Mouse (Mus musculus) adrenal gland, adult (tissue): ENCODE results near the gene Phactr2.
A peak's percentile ranks its signal among the peaks of the same experiment; 100 is the strongest.

Source experiments
- DNase-seq, 2 experiments: peaks; one replicate each; pipeline ENCODE4 v3.0.0; 2022 to 2023; ENCODE audit warnings: low spot score in 1 of 2; ENCODE audit not compliant: inconsistent age in 2 of 2

Phactr2 gene

DNA sequence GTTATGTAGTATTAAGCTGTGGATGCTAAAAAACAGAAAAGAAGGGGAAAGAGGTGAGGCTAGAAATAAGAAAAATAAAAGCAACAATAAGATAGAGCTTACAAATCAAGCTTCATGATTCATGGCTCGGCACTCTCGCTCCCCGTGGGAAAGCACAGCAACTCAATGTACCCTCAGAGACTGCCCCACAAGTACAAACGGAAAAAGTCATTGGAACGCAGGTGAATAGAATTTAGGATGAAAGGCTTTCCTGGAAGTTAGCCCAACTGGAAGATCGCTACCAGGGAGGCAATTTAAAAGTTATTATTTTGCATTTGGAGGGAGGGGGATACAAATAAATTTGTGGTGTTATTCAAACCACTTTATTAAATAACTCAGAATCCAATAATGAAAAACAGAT, 138.9 kb downstream of the Phactr2 start:
- no peak for DNase-seq

GRCm38 (mm10) chr10:13333781-13334180, 140.4 kb downstream of the Phactr2 start:
- DNase-seq = no peak

- no peak for DNase-seq
Observed at GRCm38 (mm10) chr10:13332985-13333384, 141.2 kb downstream of the Phactr2 start.

DNA sequence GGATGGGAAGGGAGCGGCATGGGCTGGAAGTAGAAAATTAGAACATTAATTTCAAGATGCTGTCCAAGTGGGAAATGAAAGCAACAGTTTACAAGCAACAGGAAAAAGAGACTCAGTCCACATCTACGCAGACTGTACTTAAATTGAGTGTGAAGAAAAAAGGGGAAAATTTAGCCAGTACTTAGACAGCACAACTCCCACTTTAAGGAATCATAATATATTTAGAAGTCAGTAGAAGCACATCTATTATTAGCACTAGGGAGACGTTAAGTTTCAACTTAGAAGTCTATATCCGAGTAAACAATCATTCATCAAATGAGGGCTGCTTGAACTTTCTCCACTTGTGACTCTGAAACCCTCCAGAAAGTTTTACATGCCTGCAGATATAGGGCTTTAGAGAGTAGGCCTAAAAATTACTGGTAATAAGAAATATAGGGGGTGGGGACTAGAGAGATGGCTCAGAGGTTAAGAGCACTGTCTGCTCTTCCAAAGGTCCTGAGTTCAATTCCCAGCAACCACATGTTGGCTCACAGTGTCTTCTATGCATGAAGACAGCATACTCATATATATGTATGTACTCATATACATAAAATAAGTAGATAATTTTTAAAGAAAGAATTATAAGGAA, 142.7 kb downstream of the Phactr2 start:
- no peak for DNase-seq

GRCm38 (mm10) chr10:13328602-13329001, 145.6 kb downstream of the Phactr2 start:
- no peak for DNase-seq

DNA sequence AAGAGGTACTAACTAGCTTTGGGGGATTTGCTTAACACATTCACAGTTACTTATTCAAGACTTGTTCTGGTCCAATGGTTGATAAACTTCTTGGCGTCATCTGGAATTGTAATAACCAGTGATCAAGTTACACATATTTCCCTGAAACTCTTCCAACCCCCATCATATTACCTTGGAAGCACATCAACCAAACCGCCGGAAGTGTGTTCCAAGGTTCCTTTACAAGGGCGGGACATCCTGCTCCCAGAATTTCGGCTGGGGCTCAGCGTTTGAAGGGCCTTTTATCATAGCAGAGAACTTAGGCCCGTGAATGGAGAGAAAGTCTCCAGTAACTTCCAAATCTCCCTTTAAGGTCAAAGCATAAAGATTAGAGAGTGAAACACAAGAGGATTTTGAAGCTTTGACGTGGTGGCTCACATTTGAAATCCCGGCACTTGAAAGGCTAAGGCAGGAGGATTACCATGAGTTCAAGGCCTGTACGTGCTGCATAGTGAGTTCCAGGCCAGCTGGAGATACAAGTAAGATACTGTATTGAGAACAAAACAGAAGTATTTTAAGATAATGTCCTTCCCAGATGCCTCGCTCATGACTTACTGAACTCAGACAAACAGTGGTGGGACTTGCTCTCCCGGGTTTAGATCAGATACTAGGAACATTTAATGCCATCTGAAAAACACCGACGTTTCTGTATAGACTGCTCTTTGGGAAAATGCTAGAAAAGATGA, 147.9 kb downstream of the Phactr2 start:
- no peak for DNase-seq

GRCm38 (mm10) chr10:13323806-13324411, 150.3 kb downstream of the Phactr2 start:
- DNase-seq = peak; percentile 77 to 91

DNA sequence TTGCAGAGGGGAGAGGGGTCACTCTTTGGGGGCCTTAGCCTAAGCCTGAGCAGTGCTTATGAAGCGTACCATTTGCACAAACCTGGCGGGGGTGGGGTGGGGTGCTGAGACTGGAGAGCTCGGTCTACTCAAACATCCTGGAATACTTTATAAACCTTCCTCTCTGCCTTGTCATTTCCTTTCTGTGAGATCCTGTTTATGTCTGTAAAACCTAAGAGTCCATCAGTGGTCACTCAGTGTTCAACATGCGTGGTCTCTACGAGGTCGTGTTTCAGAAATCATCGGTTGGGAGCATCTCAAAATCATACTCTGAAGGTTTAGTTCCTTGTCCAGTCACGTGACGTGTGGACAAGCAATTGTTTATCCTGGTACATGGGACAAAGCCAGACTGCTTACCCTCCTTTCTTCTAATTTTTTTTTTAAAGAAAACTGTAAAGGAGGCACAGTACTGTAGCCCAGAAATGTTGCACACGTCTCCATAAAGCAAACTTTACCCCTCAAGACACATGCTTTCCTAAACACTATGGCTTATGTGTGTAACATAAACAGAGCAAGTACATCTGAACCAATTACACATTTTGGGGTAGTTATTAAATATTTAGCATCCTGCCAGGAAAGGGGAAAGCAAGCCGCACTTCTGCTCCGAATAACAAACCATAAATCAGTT, 150.9 kb downstream of the Phactr2 start:
- peak; percentile 10 to 70 for DNase-seq

DNA sequence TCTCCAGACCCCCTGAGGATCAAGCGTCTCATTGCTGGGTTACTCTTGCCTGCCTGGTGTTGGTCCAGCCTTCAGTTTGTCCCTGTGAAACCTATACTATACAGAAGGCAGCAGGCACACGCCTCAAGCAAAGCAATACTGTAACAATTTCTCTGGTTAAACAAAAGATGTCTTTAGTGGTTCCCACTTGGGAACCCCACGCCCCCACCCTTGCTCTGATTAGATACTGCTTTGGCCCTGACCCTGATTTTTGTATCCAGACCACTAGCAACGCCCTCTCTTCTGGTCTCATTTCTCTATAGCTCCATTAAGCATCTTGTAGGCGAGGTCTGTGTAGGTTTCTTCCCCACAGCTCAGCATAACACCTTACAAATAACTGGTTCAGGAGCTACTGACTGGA, 159.2 kb downstream of the Phactr2 start:
- no peak for DNase-seq

DNA sequence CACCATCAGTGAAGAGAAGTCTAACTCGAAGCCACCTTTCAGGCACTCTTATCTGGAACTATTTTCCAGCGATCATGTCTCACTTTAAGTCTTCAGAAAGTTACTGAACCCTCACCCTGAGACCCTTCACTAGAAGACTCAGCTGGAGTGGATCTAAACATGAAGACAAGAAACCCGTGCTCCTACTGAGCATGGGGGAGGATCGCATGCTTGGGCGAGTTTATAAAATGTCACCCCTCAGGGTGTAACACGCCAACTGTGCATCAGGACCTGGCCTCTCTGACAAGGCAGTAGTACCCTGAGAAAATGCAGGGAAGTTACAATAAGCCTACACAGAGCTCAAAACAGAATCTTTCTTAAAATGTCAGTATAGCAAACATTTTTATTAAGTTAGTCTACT, 161.6 kb downstream of the Phactr2 start:
- no peak for DNase-seq

DNA sequence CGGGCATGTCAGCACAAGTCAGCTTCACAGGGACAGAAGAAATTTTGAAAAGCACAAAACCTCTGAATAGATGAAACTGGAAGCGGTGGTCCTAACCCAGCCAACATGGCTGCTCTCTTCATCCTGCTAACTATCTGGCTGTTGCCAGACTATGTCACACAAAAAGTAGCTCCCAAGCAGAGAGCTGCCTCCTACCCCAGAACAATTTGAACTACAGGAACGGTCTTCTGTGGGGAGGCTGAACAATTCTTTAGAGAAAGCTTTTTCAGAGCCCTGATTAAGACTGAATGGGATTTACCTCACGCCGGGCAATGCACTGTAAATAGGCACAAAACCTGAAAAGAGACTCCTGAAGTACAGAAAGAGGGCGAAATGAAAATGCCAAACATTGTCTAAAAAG, 162.6 kb downstream of the Phactr2 start:
- no peak for DNase-seq

GRCm38 (mm10) chr10:13310075-13310474, 164.1 kb downstream of the Phactr2 start:
- DNase-seq = no peak

DNA sequence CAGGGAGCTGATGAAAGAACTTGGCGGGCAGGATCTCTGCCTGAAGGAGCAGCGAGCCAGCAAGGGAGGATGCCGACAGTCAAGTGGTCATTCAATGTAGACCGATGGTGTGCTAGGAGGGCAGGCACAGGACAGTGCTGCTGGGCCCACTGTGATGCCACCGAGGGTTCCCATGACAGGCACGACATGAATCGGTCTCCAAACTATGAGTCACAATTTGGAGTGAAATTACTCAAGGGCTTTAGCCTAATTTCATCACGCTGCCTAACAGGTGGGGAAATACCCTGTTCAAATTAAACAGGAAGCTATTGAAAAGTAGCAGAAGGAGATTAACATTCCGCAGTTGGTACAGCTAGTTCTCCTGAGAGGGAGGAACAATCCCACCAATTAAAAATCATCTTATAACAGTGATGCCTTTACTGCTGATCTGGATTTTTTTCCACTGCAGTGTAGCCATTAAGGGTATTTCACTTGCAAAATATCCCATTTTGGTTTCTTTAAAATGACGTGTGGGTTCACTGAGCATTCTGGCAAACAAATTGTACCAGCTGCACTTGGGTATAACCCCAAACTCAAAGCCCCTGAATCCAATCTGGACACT, 169.5 kb downstream of the Phactr2 start:
- peak in 1 of 2 experiments; percentile 57 for DNase-seq

DNA sequence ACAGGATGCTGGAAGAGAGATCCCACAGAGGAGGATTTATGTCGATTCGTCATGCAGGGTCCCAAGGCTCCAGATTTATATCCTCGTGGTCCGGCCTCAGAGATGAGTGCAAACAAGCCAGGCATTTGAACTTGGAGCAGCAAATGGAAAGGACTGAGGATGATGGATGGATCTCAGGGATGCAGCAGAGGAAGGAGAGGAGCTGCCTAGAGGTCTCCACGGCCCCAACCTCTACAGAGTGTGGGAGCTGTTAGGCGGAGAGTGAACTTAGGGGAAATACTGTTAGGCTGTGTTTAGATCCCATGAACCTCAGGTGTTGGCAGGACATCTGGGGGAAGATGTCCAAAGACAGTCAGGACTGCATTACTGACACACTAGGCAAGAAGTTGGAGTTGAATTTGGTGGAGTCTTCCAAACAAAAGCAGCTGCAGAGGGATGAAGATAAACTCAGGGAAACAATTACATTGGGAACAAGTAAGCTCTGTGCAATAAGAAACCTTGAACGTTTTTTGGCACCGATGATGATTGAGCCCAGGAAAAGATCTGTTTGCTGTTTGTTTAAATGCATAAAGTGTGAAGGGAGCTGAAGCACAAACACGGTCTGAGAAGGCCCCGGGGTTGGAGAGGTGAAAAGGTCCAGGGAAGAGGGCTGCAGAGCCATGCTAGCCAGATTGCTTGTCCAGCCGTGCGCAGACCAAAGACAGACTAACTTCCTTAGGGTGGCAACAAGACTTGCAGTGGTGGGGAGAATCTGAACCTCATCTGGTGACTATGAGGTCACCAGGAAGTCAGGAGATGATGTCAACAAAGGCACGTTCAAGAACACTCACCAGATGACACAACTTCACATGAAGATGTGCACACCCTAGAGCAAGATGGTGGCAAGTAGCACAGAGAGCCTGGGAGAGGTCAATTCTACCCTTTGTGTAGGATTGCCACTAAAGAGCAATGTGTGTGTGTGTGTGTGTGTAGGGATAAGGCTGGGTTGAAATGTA, 170.6 kb downstream of the Phactr2 start:
- no peak for DNase-seq

DNA sequence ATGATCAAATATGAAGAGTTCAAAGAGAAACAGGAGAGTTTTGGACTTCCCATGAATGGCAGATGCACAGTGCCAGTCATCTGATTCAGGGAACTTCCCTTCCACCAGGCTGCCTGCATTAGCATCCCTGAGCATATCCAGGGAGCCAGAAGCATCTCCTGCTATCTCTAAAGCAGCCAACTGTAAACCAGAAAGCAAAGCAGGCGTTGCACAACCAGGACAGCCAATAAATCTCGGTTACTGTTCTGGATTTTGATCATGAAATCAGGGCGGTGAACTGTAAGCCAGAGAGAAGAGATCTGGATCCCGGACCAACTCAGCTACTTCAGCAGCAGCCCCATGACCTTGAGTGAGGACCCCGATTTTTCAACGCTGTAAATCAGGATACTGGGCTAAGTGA, 173.6 kb downstream of the Phactr2 start:
- DNase-seq = peak in 1 of 2 experiments; percentile 70

- peak; percentile 25 to 55 for DNase-seq
Observed at GRCm38 (mm10) chr10:13300196-13300595, 174.0 kb downstream of the Phactr2 start.

- DNase-seq = no peak
Observed at GRCm38 (mm10) chr10:13294886-13295285, 179.3 kb downstream of the Phactr2 start.

DNA sequence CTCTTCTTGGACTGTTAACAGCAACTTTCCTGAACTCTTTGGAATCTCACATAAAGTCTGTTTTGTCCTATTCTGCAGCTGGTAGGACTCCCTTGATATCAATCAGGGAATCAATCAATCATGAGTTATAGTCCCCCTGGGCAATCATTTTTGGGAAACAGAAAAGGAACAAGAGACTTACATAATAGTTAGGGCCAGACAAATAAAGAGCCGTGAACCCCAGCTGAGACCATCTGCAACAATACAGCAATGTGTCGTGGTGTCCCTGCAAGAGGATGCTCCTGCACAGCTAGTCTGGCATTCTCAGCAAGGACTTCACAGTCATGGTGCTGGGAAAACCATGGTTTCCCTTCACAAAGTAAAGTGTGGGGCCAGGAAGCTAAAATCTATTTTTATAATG, 182.2 kb downstream of the Phactr2 start:
- no peak for DNase-seq

- no peak for DNase-seq
Observed at GRCm38 (mm10) chr10:13289252-13289961, 184.8 kb downstream of the Phactr2 start.

- DNase-seq = no peak
Observed at GRCm38 (mm10) chr10:13288296-13288695, 185.9 kb downstream of the Phactr2 start.
